Mouse (Mus musculus): ENCODE data around the gene Stoml3. TPM values are rescaled to one million over a fixed set of nuclear protein-coding genes. Genes with fewer than 3 reads are reported as not detected.
A peak's percentile ranks its signal among the peaks of the same experiment; 100 is the strongest.

Gene Stoml3
- total and polyA plus RNA-seq, 3 experiments, result not detected

DNA sequence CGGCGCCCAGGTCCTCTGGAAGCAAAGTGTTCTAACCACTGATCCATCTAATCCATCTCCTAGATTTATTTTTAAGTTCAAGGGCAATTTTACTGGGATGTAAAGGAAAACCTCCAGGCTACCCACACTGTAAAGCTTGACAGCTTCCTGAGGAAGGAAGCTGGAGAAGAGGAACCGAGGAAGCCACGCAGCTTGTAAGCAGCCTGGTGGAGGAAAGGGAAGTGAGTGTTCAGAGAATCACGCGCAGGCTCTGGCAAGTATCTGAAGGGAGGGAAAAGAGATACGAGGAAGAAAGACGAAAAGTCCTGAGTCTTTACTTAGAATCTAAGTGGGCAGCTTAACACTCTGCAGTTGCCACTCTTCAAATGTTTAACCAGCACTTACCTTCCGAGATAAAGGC, 28.3 kb upstream of the Stoml3 start:
- in situ Hi-C loops (cut with MboI; ENCODE audit: low pct_ligation_motif_present, low pct_unique_long_range_greater_than_20kb, low sequenced_read_pairs) (loop anchor here (25.0 kb wide), 1 partner anchor 1198 kb away; the partner anchor contains the start of gene Foxo1), dilution Hi-C loops (cut with MboI; ENCODE audit: extremely low pct_ligation_motif_present, extremely low pct_unique_long_range_greater_than_20kb, low sequenced_read_pairs) (no loop called here)
- H3K27me3 ChIP-seq (replicated peaks), result no peaks in the 10 kb centered on the region

DNA sequence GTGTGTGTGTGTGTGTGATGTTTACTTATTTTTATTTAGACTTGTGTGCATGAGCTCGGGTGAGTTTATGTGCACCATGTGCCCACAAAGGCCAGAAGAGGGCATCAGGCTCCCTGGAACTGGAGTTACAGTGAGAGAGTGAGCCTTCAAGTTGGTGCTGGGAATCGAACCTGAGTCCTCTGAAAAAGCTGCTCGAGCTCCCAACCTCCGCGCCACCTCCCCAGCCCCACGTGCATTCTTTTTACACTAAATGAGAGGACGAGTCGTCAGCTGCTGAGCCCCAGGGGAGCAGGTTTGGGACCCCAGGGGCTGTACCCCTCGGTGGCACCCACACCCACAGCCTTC, 25.8 kb upstream of the Stoml3 start:
- H3K4me3 ChIP-seq (replicated peaks in 1 of 3; ENCODE audit: low read depth in 2 of 3, low read length in 2 of 3, poor library complexity in 1 of 3), result peak overlapping the region; percentile 73 to 88 (median 76)
- DNase-seq (ENCODE audit: extremely low read depth), result peak; percentile 72
- no peaks in the 10 kb centered on the region for H3K9me3 ChIP-seq (replicated peaks; ENCODE audit: low read length)
- no peak for TF ChIP-seq MXI1 (IDR thresholded peaks at IDR 0.05; ENCODE audit: low read depth, low read length)
- no peak for TF ChIP-seq USF2 (conservative IDR thresholded peaks at IDR 0.05; ENCODE audit: low read depth, low read length)
- TF ChIP-seq MAX (IDR thresholded peaks at IDR 0.05; ENCODE audit: low read length), result no peak
- TF ChIP-seq CTCF (conservative IDR thresholded peaks at IDR 0.05 in 1 of 2, IDR thresholded peaks at IDR 0.05 in 1 of 2; ENCODE audit: low read depth in 2 of 2, low read length in 2 of 2), result peak in 1 of 2 experiments; percentile 31; a peak in 1 of 4 replicates
- TF ChIP-seq SMC3 (IDR thresholded peaks at IDR 0.05; ENCODE audit: low read depth, low read length), result peak; percentile 7; the same call in 1 of the 2 replicates
- TF ChIP-seq POLR2A (IDR thresholded peaks at IDR 0.05; ENCODE audit: low read depth, low read length), result no peak
- peak overlapping the region; percentile 70 for H3K27ac ChIP-seq (ENCODE audit: insufficient read depth, low read depth)
- peaks cover 0 to 44% of the 10 kb centered on the region in 2 experiments; a peak in 2 of 4 replicates for H3K4me1 ChIP-seq (ENCODE audit: control insufficient read depth in 1 of 2, insufficient read depth in 2 of 2)
- H3K79me2 ChIP-seq (replicated peaks; ENCODE audit: control insufficient read depth, extremely low read depth, insufficient read depth, poor library complexity, severe bottlenecking), result peaks cover 44% of the 10 kb centered on the region
- dilution Hi-C loops (cut with MboI; ENCODE audit: extremely low pct_ligation_motif_present, extremely low pct_unique_long_range_greater_than_20kb, low sequenced_read_pairs), result no loop called here
- H3K4me2 ChIP-seq (ENCODE audit: insufficient read depth, low read depth, poor library complexity, severe bottlenecking), result peak overlapping the region; percentile 17; the same call in 1 of the 2 replicates
- H3K9ac ChIP-seq (ENCODE audit: insufficient read depth, low read depth), result peak overlapping the region; percentile 68
- peaks cover 22 to 36% of the 10 kb centered on the region in 2 experiments for H3K36me3 ChIP-seq (replicated peaks in 1 of 2; ENCODE audit: control insufficient read depth in 1 of 2, insufficient read depth in 1 of 2, low read length in 1 of 2)
- in situ Hi-C loops (cut with MboI; ENCODE audit: low pct_ligation_motif_present, low pct_unique_long_range_greater_than_20kb, low sequenced_read_pairs), result loop anchor here (25.0 kb wide), 1 partner anchor 1200 kb away; the partner anchor contains the start of gene Foxo1
- no peaks in the 10 kb centered on the region for H3K27me3 ChIP-seq (replicated peaks)

More for the DNA sequence above, 28.3 kb upstream of the Stoml3 start:
- Histone ChIP-seq H3K9me3 (replicated peaks; ENCODE audit: low read length) (no peaks in the 10 kb centered on the region), H3K9ac (ENCODE audit: insufficient read depth, low read depth) (no peak overlapping the region), H3K27ac (ENCODE audit: insufficient read depth, low read depth) (no peak overlapping the region), H3K4me1 (ENCODE audit: control insufficient read depth in 1 of 2, insufficient read depth in 2 of 2) (peaks cover 0 to 31% of the 10 kb centered on the region in 2 experiments; a peak in 2 of 4 replicates), H3K4me3 (replicated peaks in 1 of 3; ENCODE audit: low read depth in 2 of 3, low read length in 2 of 3, poor library complexity in 1 of 3) (no peak overlapping the region), H3K4me2 (ENCODE audit: insufficient read depth, low read depth, poor library complexity, severe bottlenecking) (no peak overlapping the region), H3K79me2 (replicated peaks; ENCODE audit: control insufficient read depth, extremely low read depth, insufficient read depth, poor library complexity, severe bottlenecking) (peaks cover 22% of the 10 kb centered on the region), H3K36me3 (replicated peaks in 1 of 2; ENCODE audit: control insufficient read depth in 1 of 2, insufficient read depth in 1 of 2, low read length in 1 of 2) (peaks cover 44 to 59% of the 10 kb centered on the region in 2 experiments)
- no peak for TF ChIP-seq POLR2AphosphoS2 (IDR thresholded peaks at IDR 0.05; ENCODE audit: low read depth, low read length)
- TF ChIP-seq MEF2A (IDR thresholded peaks at IDR 0.05; ENCODE audit: borderline replicate concordance, low read depth, low read length), result no peak
- TF ChIP-seq ETS1 (conservative IDR thresholded peaks at IDR 0.05; ENCODE audit: low read depth, low read length), result no peak
- no peak for TF ChIP-seq CTCF (conservative IDR thresholded peaks at IDR 0.05 in 1 of 2, IDR thresholded peaks at IDR 0.05 in 1 of 2; ENCODE audit: low read depth in 2 of 2, low read length in 2 of 2)
- no peak for TF ChIP-seq USF2 (conservative IDR thresholded peaks at IDR 0.05; ENCODE audit: low read depth, low read length)
- no peak for TF ChIP-seq TCF12 (IDR thresholded peaks at IDR 0.05; ENCODE audit: low read depth, low read length)
- no peak for DNase-seq (ENCODE audit: extremely low read depth)

DNA sequence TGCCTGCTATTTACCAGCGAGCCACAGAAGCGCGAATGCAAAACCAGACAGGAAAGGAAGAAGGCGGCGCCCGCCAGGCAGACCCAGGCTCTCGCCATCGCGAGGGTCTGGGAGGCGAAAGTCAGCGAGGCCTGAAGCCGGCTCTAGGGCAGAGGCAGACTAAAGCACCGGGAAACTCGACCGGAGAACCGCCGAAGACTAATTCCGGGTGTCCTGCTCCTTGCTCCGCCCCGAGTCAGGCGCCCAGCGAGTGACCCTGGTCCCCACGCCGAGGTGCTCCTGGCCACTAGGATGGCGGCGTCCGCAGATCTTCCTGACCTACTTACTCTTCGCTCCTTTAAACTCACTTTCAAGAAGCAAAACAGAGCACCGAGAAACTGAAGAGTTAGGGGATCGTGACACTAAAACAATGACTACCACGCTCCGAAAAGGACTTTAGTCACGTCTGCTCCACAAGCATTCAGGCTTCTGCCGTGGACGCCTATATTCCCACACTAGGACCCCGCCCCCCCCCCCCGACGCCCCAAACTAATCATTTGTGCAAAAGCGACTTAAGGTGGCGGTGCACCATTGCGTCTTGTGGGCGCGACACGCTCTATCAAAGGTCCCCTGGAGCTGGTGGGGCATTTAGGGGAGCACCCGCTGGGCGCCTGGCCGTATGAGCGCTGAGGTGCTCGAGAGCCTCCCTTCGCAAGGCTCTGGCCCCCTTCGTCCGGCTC, 25.2 kb upstream of the Stoml3 start, which contains the start of the genes Nhlrc3 and Proser1:
Nhlrc3 (minus strand) TSS at position 287 of the 719 bp plus-strand sequence.
Proser1 (plus strand) TSS at position 621 of the 719 bp plus-strand sequence.
- dilution Hi-C loops (cut with MboI; ENCODE audit: extremely low pct_ligation_motif_present, extremely low pct_unique_long_range_greater_than_20kb, low sequenced_read_pairs), result no loop called here
- in situ Hi-C loops (cut with MboI; ENCODE audit: low pct_ligation_motif_present, low pct_unique_long_range_greater_than_20kb, low sequenced_read_pairs), result loop anchor here (25.0 kb wide), 1 partner anchor 1201 kb away; the partner anchor contains the start of gene Foxo1
- H3K36me3 ChIP-seq (replicated peaks in 1 of 2; ENCODE audit: control insufficient read depth in 1 of 2, insufficient read depth in 1 of 2, low read length in 1 of 2), result peaks cover 19 to 33% of the 10 kb centered on the region in 2 experiments
- no peaks in the 10 kb centered on the region for H3K27me3 ChIP-seq (replicated peaks)
- peak within 1 kb of the TSS; percentile 70 for H3K27ac ChIP-seq (ENCODE audit: insufficient read depth, low read depth)
- H3K4me3 ChIP-seq (replicated peaks in 1 of 3; ENCODE audit: low read depth in 2 of 3, low read length in 2 of 3, poor library complexity in 1 of 3), result peak within 1 kb of the TSS; percentile 73 to 88 (median 76)
- H3K4me1 ChIP-seq (ENCODE audit: control insufficient read depth in 1 of 2, insufficient read depth in 2 of 2), result peaks cover 0 to 46% of the 10 kb centered on the region in 2 experiments; a peak in 2 of 4 replicates
- peak within 1 kb of the TSS; percentile 91 for H3K9ac ChIP-seq (ENCODE audit: insufficient read depth, low read depth)
- no peaks in the 10 kb centered on the region for H3K9me3 ChIP-seq (replicated peaks; ENCODE audit: low read length)
- H3K4me2 ChIP-seq (ENCODE audit: insufficient read depth, low read depth, poor library complexity, severe bottlenecking), result peak within 1 kb of the TSS; percentile 93
- DNase-seq (ENCODE audit: extremely low read depth), result peak; percentile 85
- H3K79me2 ChIP-seq (replicated peaks; ENCODE audit: control insufficient read depth, extremely low read depth, insufficient read depth, poor library complexity, severe bottlenecking), result peaks cover 44% of the 10 kb centered on the region
- no peak for TF ChIP-seq ZNF384 (IDR thresholded peaks at IDR 0.05; ENCODE audit: low read depth, low read length)
- TF ChIP-seq MXI1 (IDR thresholded peaks at IDR 0.05; ENCODE audit: low read depth, low read length), result peak; percentile 80; the same call in 1 of the 2 replicates
- no peak for TF ChIP-seq EP300 (IDR thresholded peaks at IDR 0.05; ENCODE audit: low read length)
- peak; percentile 43; the same call in 1 of the 2 replicates for TF ChIP-seq TCF12 (IDR thresholded peaks at IDR 0.05; ENCODE audit: low read depth, low read length)
- TF ChIP-seq HCFC1 (IDR thresholded peaks at IDR 0.05; ENCODE audit: low read depth, low read length), result peak; percentile 88
- 0 out of 2 replicates have a peak, but pooled peaks have one; percentile 15 for TF ChIP-seq ZMIZ1 (IDR thresholded peaks at IDR 0.05; ENCODE audit: low read depth, low read length)
- TF ChIP-seq USF2 (conservative IDR thresholded peaks at IDR 0.05; ENCODE audit: low read depth, low read length), result no peak
- TF ChIP-seq POLR2AphosphoS2 (IDR thresholded peaks at IDR 0.05; ENCODE audit: low read depth, low read length), result peak; percentile 37; the same call in 1 of the 2 replicates
- peak; percentile 72 for TF ChIP-seq POLR2A (IDR thresholded peaks at IDR 0.05; ENCODE audit: low read depth, low read length)
- TF ChIP-seq MAFK (IDR thresholded peaks at IDR 0.05; ENCODE audit: insufficient replicate concordance, low read length), result no peak
- TF ChIP-seq NELFE (IDR thresholded peaks at IDR 0.05; ENCODE audit: low read depth, low read length), result peak; percentile 59
- TF ChIP-seq ELF1 (IDR thresholded peaks at IDR 0.05; ENCODE audit: low read depth, low read length), result peak; percentile 81
- TF ChIP-seq BHLHE40 (IDR thresholded peaks at IDR 0.05; ENCODE audit: low read depth, low read length), result peak; percentile 59; the same call in 1 of the 2 replicates
- 0 out of 2 replicates have a peak, but pooled peaks have one; percentile 67 for TF ChIP-seq MEF2A (IDR thresholded peaks at IDR 0.05; ENCODE audit: borderline replicate concordance, low read depth, low read length)
- 0 out of 2 replicates have a peak, but pooled peaks have one; percentile 51 for TF ChIP-seq RCOR1 (conservative IDR thresholded peaks at IDR 0.05; ENCODE audit: low read depth, low read length)
- peak; percentile 76 for TF ChIP-seq MAZ (IDR thresholded peaks at IDR 0.05; ENCODE audit: low read depth, low read length)
- peak; percentile 62; the same call in 1 of the 2 replicates for TF ChIP-seq TBP (conservative IDR thresholded peaks at IDR 0.05; ENCODE audit: low read depth, low read length)

Measured in CH12.LX (cell line).